Mouse (Mus musculus): ENCODE results near the gene Fkbp2.

GRCm38 (mm10) chr19:7006892-7007593, 26.7 kb upstream of the Fkbp2 start:
- TF ChIP-seq POLR2A (IDR thresholded peaks at IDR 0.05; ENCODE audit: control insufficient read depth, extremely low read depth, insufficient read depth, low read length, poor library complexity), result no peak
- no peak for TF ChIP-seq CTCF (IDR thresholded peaks at IDR 0.05; ENCODE audit: borderline replicate concordance, control insufficient read depth, extremely low read depth, insufficient read depth, low read length, poor library complexity)
